17 mouse cellular contexts compared by ENCODE assay signal in the genomic region with DNA sequence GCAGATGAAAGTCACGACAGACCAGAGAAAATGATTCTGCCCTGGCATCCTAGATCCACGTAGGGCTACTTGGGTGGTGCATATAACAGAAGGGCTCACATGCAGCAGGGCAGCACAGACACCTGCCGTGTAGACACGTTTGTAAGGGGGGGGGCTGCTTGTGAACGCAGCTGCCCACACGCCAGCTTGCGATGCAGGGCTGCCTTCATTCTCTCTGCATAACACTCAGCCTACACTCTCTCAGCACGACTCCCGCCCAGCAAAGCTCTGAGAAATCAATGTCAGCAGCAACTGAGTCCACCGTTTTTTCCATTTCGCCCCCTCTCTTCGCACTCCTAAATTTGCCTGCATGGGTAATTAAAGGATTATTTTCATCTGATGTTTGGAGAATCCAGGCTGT. TPM values are rescaled to one million over a fixed set of nuclear protein-coding genes. Genes with fewer than 3 reads are reported as not detected.
A peak's percentile ranks its signal among the peaks of the same experiment; 100 is the strongest.
DNase-seq lines count a peak whose midpoint lies in the region; ATAC-seq and TF ChIP-seq lines count a peak whose summit lies in the region.
"Had no signal": no experiment of that assay in that cellular context is flagged by ENCODE, and none has a peak within 500 bp of the region (broad histone marks: within the 10 kb centered on the region; RNA-seq: fewer than 3 reads in every experiment).

No protein-coding gene starts in this region.

- H3K36me3 ChIP-seq in neural tube, embryonic 13.5 days, result no peaks in the 10 kb centered on the region
- H3K36me3 ChIP-seq: embryonic facial prominence, embryonic 12.5 days; heart, embryonic 13.5 days had no signal

- H3K9me3 ChIP-seq in neural tube, embryonic 13.5 days, result no peaks in the 10 kb centered on the region
- H3K9me3 ChIP-seq: embryonic facial prominence, embryonic 12.5 days; heart, embryonic 13.5 days had no signal

- WGBS in cerebellum, adult 2 months, result 65% methylated on average over 12 of the region's 12 CpGs
- WGBS in neural tube, embryonic 13.5 days, result 74% methylated on average over 12 of the region's 12 CpGs

- 0 out of 2 replicates have a peak overlapping the region, but pooled peaks have one; percentile 5 for H3K9ac ChIP-seq in neural tube, embryonic 13.5 days
- H3K9ac ChIP-seq: embryonic facial prominence, embryonic 12.5 days; heart, embryonic 13.5 days had no signal

- TF ChIP-seq CTCF in cerebellum, adult 2 months (IDR thresholded peaks at IDR 0.05; ENCODE audit: borderline replicate concordance, insufficient read depth, low read depth, low read length), result no peak

- H3K4me2 ChIP-seq in neural tube, embryonic 13.5 days, result no peak overlapping the region
- H3K4me2 ChIP-seq: embryonic facial prominence, embryonic 12.5 days; heart, embryonic 13.5 days; liver, embryonic 11.5 days had no signal

- no peak overlapping the region for H3K27ac ChIP-seq in cerebellum, adult 2 months (ENCODE audit: insufficient read depth, low read length)
- H3K27ac ChIP-seq in neural tube, embryonic 13.5 days (replicated peaks), result no peak overlapping the region
- H3K27ac ChIP-seq: embryonic facial prominence, embryonic 12.5 days; gastrocnemius, adult 2 months; heart, embryonic 13.5 days; macrophage had no signal

- ATAC-seq in neural tube, embryonic 13.5 days (ENCODE audit: low read depth), result no peak

- no peaks in the 10 kb centered on the region for H3K27me3 ChIP-seq in cerebellum, adult 2 months (ENCODE audit: control insufficient read depth, insufficient read depth, low read length)
- H3K27me3 ChIP-seq in neural tube, embryonic 13.5 days, result no peaks in the 10 kb centered on the region
- H3K27me3 ChIP-seq: embryonic facial prominence, embryonic 12.5 days had no signal

- H3K4me1 ChIP-seq in cerebellum, adult 2 months (ENCODE audit: control insufficient read depth, insufficient read depth, low read length), result peaks cover 21% of the 10 kb centered on the region
- no peaks in the 10 kb centered on the region for H3K4me1 ChIP-seq in neural tube, embryonic 13.5 days (replicated peaks)
- H3K4me1 ChIP-seq: embryonic facial prominence, embryonic 12.5 days had no signal

- intact Hi-C loops in left cerebral cortex, postnatal 14 days (cut with DNase I), result loop anchor here (1.0 kb wide), 1 partner anchor 102 kb away; no protein-coding TSS in a partner anchor

- DNase-seq in cerebellum, postnatal 10 days, result peak; percentile 34 to 39
- no peak for DNase-seq in cerebellum, adult 2 months
- no peak for DNase-seq in neural tube, embryonic 10.5 days (ENCODE audit: extremely low spot score, low spot score)
- DNase-seq in left cerebral cortex, postnatal 14 days (ENCODE audit: low spot score in 2 of 2), result peak; percentile 80 to 92
- DNase-seq in telencephalon, adult 2 months (ENCODE audit: low read depth, low spot score), result peak; percentile 96
- no peak for DNase-seq in urinary bladder, adult 18-20 months (ENCODE audit: low spot score in 2 of 2)
- no peak for DNase-seq in lung, postnatal 14 days
- DNase-seq: adrenal gland, postnatal 36 days; cerebellum, adult 8-10 months; gastrocnemius, adult 2 months; kidney, postnatal 14 days had no signal

- TF ChIP-seq POLR2A in cerebellum, adult 2 months (IDR thresholded peaks at IDR 0.05; ENCODE audit: borderline replicate concordance, insufficient read depth, low read length), result no peak

- no peak overlapping the region for H3K4me3 ChIP-seq in cerebellum, adult 2 months (replicated peaks; ENCODE audit: insufficient read depth, low read depth, low read length)
- no peak overlapping the region for H3K4me3 ChIP-seq in neural tube, embryonic 13.5 days
- H3K4me3 ChIP-seq: embryonic facial prominence, embryonic 12.5 days; gastrocnemius, adult 2 months; heart, embryonic 13.5 days; myocyte had no signal

RNA-seq across cellular contexts. Expression of gene Olfm1, which starts 23.5 kb away (rescaled TPM):
- 567 and 588 TPM in 2 replicates for polyA plus RNA-seq in cerebellum, adult 2 months (2012; rRNA removed)
- polyA plus RNA-seq in neural tube, embryonic 13.5 days (2015; fragmentation: Nextera tagmentation; extraction: Ambion mirVana), result 298 and 324 TPM in 2 replicates
- 1,000 to 10,000 TPM; 1,332 to 1,338 TPM for total RNA-seq in left cerebral cortex, postnatal 14 days (2021)

Comparison
In these comparisons a context has a peak if more than half of its experiments do, and no peak if none do; other contexts are left out.
1. DNase-seq: peak in cerebellum, postnatal 10 days (2 of 2), left cerebral cortex, postnatal 14 days (2 of 2) and telencephalon, adult 2 months (single experiment); none in cerebellum, adult 2 months (0 of 2), neural tube, embryonic 10.5 days (single experiment), urinary bladder, adult 18-20 months (0 of 2) and lung, postnatal 14 days (single experiment).